Mouse (Mus musculus): Measurements from ENCODE around the gene Hexb. TPM values are rescaled to one million over a fixed set of nuclear protein-coding genes. Genes with fewer than 3 reads are reported as not detected.

The Hexb gene
- total and polyA plus RNA-seq, 3 experiments = 12.7 to 15.4 TPM; not detected in 1

- peak overlapping the region; percentile 4 to 43; a peak in 3 of 4 replicates for H3K4me3 ChIP-seq (ENCODE audit: control insufficient read depth in 1 of 2, insufficient read depth in 1 of 2, low read depth in 2 of 2, low read length in 2 of 2)
- no peaks in the 10 kb centered on the region for H3K27me3 ChIP-seq (ENCODE audit: control insufficient read depth in 1 of 2, insufficient read depth in 2 of 2, low read length in 2 of 2)
- peak overlapping the region; percentile 53 for H3K9ac ChIP-seq (ENCODE audit: control insufficient read depth, low read depth, low read length, poor library complexity, severe bottlenecking)
These were observed 9.4 kb upstream of the Hexb start for GRCm38 (mm10) chr13:97207472-97208111.

GRCm38 (mm10) chr13:97206046-97206445 lies 7.9 kb upstream of the Hexb start:
- no peak overlapping the region for H3K27ac ChIP-seq (ENCODE audit: control insufficient read depth, low read depth, low read length)
- peaks cover 5 to 36% of the 10 kb centered on the region in 2 experiments for H3K4me1 ChIP-seq (ENCODE audit: control insufficient read depth in 1 of 2, insufficient read depth in 2 of 2, low read length in 2 of 2)
- no peak for DNase-seq (ENCODE audit: low read depth, low spot score)
- no peaks in the 10 kb centered on the region for H3K79me2 ChIP-seq (ENCODE audit: control insufficient read depth, insufficient read depth, low read length, poor library complexity)
- TF ChIP-seq ZMIZ1 (IDR thresholded peaks at IDR 0.05; ENCODE audit: low read depth, low read length) (no peak), SMC3 (IDR thresholded peaks at IDR 0.05; ENCODE audit: low read depth, low read length) (no peak), TBP (IDR thresholded peaks at IDR 0.05; ENCODE audit: low read depth, low read length) (no peak), POLR2AphosphoS5 (IDR thresholded peaks at IDR 0.05; ENCODE audit: borderline replicate concordance, low read depth, low read length) (no peak), BHLHE40 (IDR thresholded peaks at IDR 0.05; ENCODE audit: borderline replicate concordance, low read depth, low read length) (no peak), RCOR1 (IDR thresholded peaks at IDR 0.05; ENCODE audit: low read depth, low read length) (no peak), MAX (IDR thresholded peaks at IDR 0.05; ENCODE audit: low read length) (no peak), TAL1 (IDR thresholded peaks at IDR 0.05; ENCODE audit: low read length) (no peak)
- peaks cover 0 to 23% of the 10 kb centered on the region in 2 experiments; a peak in 2 of 4 replicates for H3K36me3 ChIP-seq (ENCODE audit: control insufficient read depth in 1 of 2, insufficient read depth in 2 of 2, low read length in 2 of 2)
- peak overlapping the region; percentile 18 for H3K9ac ChIP-seq (ENCODE audit: control insufficient read depth, low read depth, low read length, poor library complexity, severe bottlenecking)
- no peaks in the 10 kb centered on the region for H3K27me3 ChIP-seq (ENCODE audit: control insufficient read depth in 1 of 2, insufficient read depth in 2 of 2, low read length in 2 of 2)
- no peaks in the 10 kb centered on the region for H3K9me3 ChIP-seq (replicated peaks; ENCODE audit: insufficient read depth, low read length)
- peak overlapping the region; percentile 59 to 69; a peak in 3 of 4 replicates for H3K4me3 ChIP-seq (ENCODE audit: control insufficient read depth in 1 of 2, insufficient read depth in 1 of 2, low read depth in 2 of 2, low read length in 2 of 2)

More at GRCm38 (mm10) chr13:97207472-97208111, 9.4 kb upstream of the Hexb start:
- no peak overlapping the region; the same call in 1 of the 2 replicates for H3K27ac ChIP-seq (ENCODE audit: control insufficient read depth, low read depth, low read length)
- peaks cover 5 to 36% of the 10 kb centered on the region in 2 experiments for H3K4me1 ChIP-seq (ENCODE audit: control insufficient read depth in 1 of 2, insufficient read depth in 2 of 2, low read length in 2 of 2)
- no peaks in the 10 kb centered on the region for H3K79me2 ChIP-seq (ENCODE audit: control insufficient read depth, insufficient read depth, low read length, poor library complexity)
- TF ChIP-seq SIN3A (IDR thresholded peaks at IDR 0.05; ENCODE audit: low read length) (0 out of 2 replicates have a peak, but pooled peaks have one; percentile 6), MYC (IDR thresholded peaks at IDR 0.05; ENCODE audit: low read depth, low read length) (no peak), POLR2AphosphoS2 (IDR thresholded peaks at IDR 0.05; ENCODE audit: low read length) (no peak), GATA1 (IDR thresholded peaks at IDR 0.05; ENCODE audit: low read depth, low read length) (peak; percentile 20; the same call in 1 of the 2 replicates), EP300 (IDR thresholded peaks at IDR 0.05; ENCODE audit: low read depth in 1 of 2, low read length in 2 of 2) (peak in 1 of 2 experiments; percentile 41; a peak in 1 of 4 replicates), ZNF384 (IDR thresholded peaks at IDR 0.05; ENCODE audit: low read depth, low read length) (no peak), POLR2A (IDR thresholded peaks at IDR 0.05; ENCODE audit: control insufficient read depth in 1 of 2, insufficient read depth in 1 of 2, low read depth in 1 of 2, low read length in 2 of 2, poor library complexity in 1 of 2) (no peak)
- H3K36me3 ChIP-seq (ENCODE audit: control insufficient read depth in 1 of 2, insufficient read depth in 2 of 2, low read length in 2 of 2) = peaks cover 0 to 23% of the 10 kb centered on the region in 2 experiments; a peak in 2 of 4 replicates
- H3K9me3 ChIP-seq (replicated peaks; ENCODE audit: insufficient read depth, low read length) = no peaks in the 10 kb centered on the region
- DNase-seq (ENCODE audit: low read depth, low spot score) = peak; percentile 39

All from MEL (cell line).